Mouse (Mus musculus): ENCODE results near the gene Trim44. TPM values are rescaled to one million over a fixed set of nuclear protein-coding genes. Genes with fewer than 3 reads are reported as not detected.

Gene Trim44
- polyA plus RNA-seq, 1 experiment: 117 TPM

- no peak for TF ChIP-seq CTCF (IDR thresholded peaks at IDR 0.05; ENCODE audit: extremely low read depth, insufficient read depth, low read length)
- no peak for TF ChIP-seq POLR2A (IDR thresholded peaks at IDR 0.05; ENCODE audit: extremely low read depth, insufficient read depth, low read length)
- H3K4me1 ChIP-seq (ENCODE audit: control insufficient read depth, insufficient read depth, low read length): peaks cover 17% of the 10 kb centered on the region
- H3K4me3 ChIP-seq (ENCODE audit: insufficient read depth, low read length): no peak overlapping the region
- H3K27ac ChIP-seq (ENCODE audit: insufficient read depth, low read length): no peak overlapping the region
Measured at GRCm38 (mm10) chr2:102256591-102257335, 150.9 kb downstream of the Trim44 start.

- no peak overlapping the region for H3K4me3 ChIP-seq (ENCODE audit: insufficient read depth, low read length)
- peaks cover 17% of the 10 kb centered on the region for H3K4me1 ChIP-seq (ENCODE audit: control insufficient read depth, insufficient read depth, low read length)
- H3K27ac ChIP-seq (ENCODE audit: insufficient read depth, low read length): no peak overlapping the region
- no peak for TF ChIP-seq CTCF (IDR thresholded peaks at IDR 0.05; ENCODE audit: extremely low read depth, insufficient read depth, low read length)
- TF ChIP-seq POLR2A (IDR thresholded peaks at IDR 0.05; ENCODE audit: extremely low read depth, insufficient read depth, low read length): no peak
Measured at GRCm38 (mm10) chr2:102256100-102256499, 151.5 kb downstream of the Trim44 start.

- Histone ChIP-seq H3K27ac (ENCODE audit: insufficient read depth, low read length) (no peak overlapping the region), H3K4me3 (ENCODE audit: insufficient read depth, low read length) (no peak overlapping the region), H3K4me1 (ENCODE audit: control insufficient read depth, insufficient read depth, low read length) (peaks cover 14% of the 10 kb centered on the region)
- TF ChIP-seq CTCF (IDR thresholded peaks at IDR 0.05; ENCODE audit: extremely low read depth, insufficient read depth, low read length) (no peak), POLR2A (IDR thresholded peaks at IDR 0.05; ENCODE audit: extremely low read depth, insufficient read depth, low read length) (no peak)
Measured at GRCm38 (mm10) chr2:102253204-102253603, 154.4 kb downstream of the Trim44 start.

- Histone ChIP-seq H3K4me3 (ENCODE audit: insufficient read depth, low read length) (no peak overlapping the region), H3K4me1 (ENCODE audit: control insufficient read depth, insufficient read depth, low read length) (peaks cover 12% of the 10 kb centered on the region), H3K27ac (ENCODE audit: insufficient read depth, low read length) (0 out of 2 replicates have a peak overlapping the region, but pooled peaks have one; percentile 67)
- TF ChIP-seq CTCF (IDR thresholded peaks at IDR 0.05; ENCODE audit: extremely low read depth, insufficient read depth, low read length) (no peak), POLR2A (IDR thresholded peaks at IDR 0.05; ENCODE audit: extremely low read depth, insufficient read depth, low read length) (no peak)
Measured at GRCm38 (mm10) chr2:102252651-102253050, 155.0 kb downstream of the Trim44 start.

Other genes starting within 250 kb of the Trim44 start
- gene Ldlrad3, start 221.4 kb downstream of the Trim44 start, polyA plus RNA-seq (2012; rRNA removed): 8.1 and 8.7 TPM in 2 replicates
- gene Fjx1, start 44.7 kb upstream of the Trim44 start, polyA plus RNA-seq (2012; rRNA removed): 55.2 and 59.7 TPM in 2 replicates
- gene Pamr1, start 142.2 kb upstream of the Trim44 start, polyA plus RNA-seq (2012; rRNA removed): 77.8 and 92.8 TPM in 2 replicates